Mouse (Mus musculus) heart, embryonic 13.5 days (tissue): Measurements from ENCODE around the gene Med6. TPM values are rescaled to one million over a fixed set of nuclear protein-coding genes. Genes with fewer than 3 reads are reported as not detected.
A peak's percentile ranks its signal among the peaks of the same experiment; 100 is the strongest.

Experiments used
- ATAC-seq: fragments of 200-750 bp; cut with Nextera tagmentation; 2 replicates; pipeline ENCODE4 v1.8.0; 2017; ENCODE audit warnings: moderate TSS enrichment; ENCODE audit not compliant: insufficient number of reproducible peaks, low FRiP score, low TSS enrichment; ENCODE audit errors: extremely low read depth
- H3K27ac ChIP-seq: fragments of 300-500 bp; sonication (generic); replicated peaks from 2 replicates; pipeline ENCODE4 v1.5.1; 2015; ENCODE audit warnings: moderate library complexity, mild to moderate bottlenecking, inconsistent platforms
- H3K27me3 ChIP-seq: fragments of 300-500 bp; sonication (generic); replicated peaks from 2 replicates; pipeline ENCODE4 v1.6.1; 2015; ENCODE audit warnings: mild to moderate bottlenecking, inconsistent platforms
- H3K36me3 ChIP-seq: fragments of 300-500 bp; sonication (generic); 2 replicates; pipeline ENCODE4 v1.6.1; 2015; ENCODE audit warnings: mild to moderate bottlenecking, inconsistent platforms
- H3K4me1 ChIP-seq: fragments of 300-500 bp; sonication (generic); 2 replicates; pipeline ENCODE4 v1.6.1; 2015; ENCODE audit warnings: inconsistent platforms
- H3K4me2 ChIP-seq: fragments of 300-500 bp; sonication (generic); 2 replicates; pipeline ENCODE4 v1.6.1; 2015; ENCODE audit warnings: inconsistent platforms, mild to moderate bottlenecking, moderate library complexity
- H3K4me3 ChIP-seq: fragments of 300-500 bp; sonication (generic); 2 replicates; pipeline ENCODE4 v1.5.1; 2015; ENCODE audit warnings: moderate library complexity, mild to moderate bottlenecking, inconsistent platforms
- H3K9ac ChIP-seq: fragments of 300-500 bp; sonication (generic); 2 replicates; pipeline ENCODE4 v1.6.1; 2015; ENCODE audit warnings: inconsistent platforms, mild to moderate bottlenecking, moderate library complexity
- H3K9me3 ChIP-seq: fragments of 300-500 bp; sonication (generic); 2 replicates; pipeline ENCODE4 v1.6.1; 2016; ENCODE audit warnings: inconsistent platforms
- WGBS: fragments of 180-500 bp; shearing (Covaris S2); methylation state at CpG from one replicate; pipeline ENCODE4 v1.1.7; 2015; ENCODE audit warnings: mixed read lengths; 5-methylcytosine and 5-hydroxymethylcytosine counted together
- polyA plus RNA-seq: library from polyadenylated mRNA; unstranded; fragments of >200 nt; fragmentation: Nextera tagmentation; extraction: Ambion mirVana; gene quantifications from 2 replicates; pipeline ENCODE4 v1.2.1, GENCODE M21; 2015

The Med6 gene
- 54.3 and 55.2 TPM in 2 replicates for polyA plus RNA-seq

GRCm38 (mm10) chr12:81594902-81595671 lies at the start of gene Med6:
TSS of gene Med6 (minus strand) at chr12:81595008.
- Histone ChIP-seq H3K4me1 (peaks cover 8% of the 10 kb centered on the region), H3K27ac (peak within 1 kb of the TSS; percentile 68), H3K4me3 (peak within 1 kb of the TSS; percentile 95), H3K27me3 (peaks cover 7% of the 10 kb centered on the region), H3K9ac (peak within 1 kb of the TSS; percentile 90), H3K36me3 (peaks cover 11% of the 10 kb centered on the region), H3K9me3 (no peaks in the 10 kb centered on the region), H3K4me2 (peak within 1 kb of the TSS; percentile 80)
- WGBS, result 3% methylated on average over 36 of the region's 36 CpGs
- ATAC-seq, result peak; percentile 100

GRCm38 (mm10) chr12:81642361-81643082 lies 47.7 kb upstream of the Med6 start:
- H3K9ac ChIP-seq, result no peak overlapping the region
- 71% methylated on average over 11 of the region's 11 CpGs for WGBS
- no peak overlapping the region for H3K4me2 ChIP-seq
- no peaks in the 10 kb centered on the region for H3K36me3 ChIP-seq
- no peak overlapping the region for H3K4me3 ChIP-seq
- no peak overlapping the region for H3K27ac ChIP-seq
- H3K27me3 ChIP-seq, result peaks cover 11% of the 10 kb centered on the region; the same call in 1 of the 2 replicates
- no peak for ATAC-seq
- no peaks in the 10 kb centered on the region for H3K9me3 ChIP-seq
- no peaks in the 10 kb centered on the region for H3K4me1 ChIP-seq

- no peak overlapping the region for H3K4me2 ChIP-seq
- no peaks in the 10 kb centered on the region for H3K9me3 ChIP-seq
- ATAC-seq, result no peak
- no peak overlapping the region for H3K9ac ChIP-seq
- no peaks in the 10 kb centered on the region for H3K4me1 ChIP-seq
- H3K4me3 ChIP-seq, result no peak overlapping the region
- WGBS, result 58% methylated on average over 5 of the region's 5 CpGs
- H3K27ac ChIP-seq, result no peak overlapping the region
- H3K36me3 ChIP-seq, result no peaks in the 10 kb centered on the region
- 0 out of 2 replicates have a peak, but pooled peaks cover 6% of the 10 kb centered on the region for H3K27me3 ChIP-seq
Measured at GRCm38 (mm10) chr12:81640656-81641055, 45.8 kb upstream of the Med6 start.

- no peaks in the 10 kb centered on the region for H3K9me3 ChIP-seq
- peak overlapping the region; percentile 97 for H3K4me2 ChIP-seq
- H3K4me1 ChIP-seq, result peaks cover 17% of the 10 kb centered on the region
- 72% methylated on average over 2 of the region's 2 CpGs for WGBS
- no peak for ATAC-seq
- H3K36me3 ChIP-seq, result no peaks in the 10 kb centered on the region
- H3K4me3 ChIP-seq, result peak overlapping the region; percentile 63; the same call in 1 of the 2 replicates
- H3K27ac ChIP-seq, result no peak overlapping the region
- H3K27me3 ChIP-seq, result peaks cover 64% of the 10 kb centered on the region
- H3K9ac ChIP-seq, result no peak overlapping the region
Measured at GRCm38 (mm10) chr12:81633246-81633645, 38.4 kb upstream of the Med6 start.

GRCm38 (mm10) chr12:81631661-81632401 lies 37.0 kb upstream of the Med6 start:
- WGBS, result 3% methylated on average over 30 of the region's 31 CpGs

GRCm38 (mm10) chr12:81630915-81631660 lies 36.3 kb upstream of the Med6 start, which contains the start of gene Ttc9:
TSS of gene Ttc9 (plus strand) at chr12:81631249.
- under 1% methylated on average over 82 of the region's 82 CpGs for WGBS
- no peak for ATAC-seq
- no peaks in the 10 kb centered on the region for H3K9me3 ChIP-seq
- peak within 1 kb of the TSS; percentile 63 for H3K4me3 ChIP-seq
- peak within 1 kb of the TSS; percentile 97 for H3K4me2 ChIP-seq
- peaks cover 85% of the 10 kb centered on the region for H3K27me3 ChIP-seq
- H3K36me3 ChIP-seq, result no peaks in the 10 kb centered on the region
- no peak within 1 kb of the TSS; the same call in 1 of the 2 replicates for H3K27ac ChIP-seq
- peaks cover 17% of the 10 kb centered on the region for H3K4me1 ChIP-seq
- peak within 1 kb of the TSS; percentile 73 for H3K9ac ChIP-seq

More at GRCm38 (mm10) chr12:81631661-81632401, 37.0 kb upstream of the Med6 start:
- H3K27me3 ChIP-seq, result peaks cover 78% of the 10 kb centered on the region
- peak overlapping the region; percentile 73 for H3K9ac ChIP-seq
- ATAC-seq, result no peak
- peak overlapping the region; percentile 63 for H3K4me3 ChIP-seq
- no peaks in the 10 kb centered on the region for H3K9me3 ChIP-seq
- H3K27ac ChIP-seq, result no peak overlapping the region
- peaks cover 17% of the 10 kb centered on the region for H3K4me1 ChIP-seq
- peak overlapping the region; percentile 97 for H3K4me2 ChIP-seq
- no peaks in the 10 kb centered on the region for H3K36me3 ChIP-seq

- WGBS, result 2% methylated on average over 16 of the region's 16 CpGs
Measured at GRCm38 (mm10) chr12:81630520-81630914, 35.7 kb upstream of the Med6 start.

GRCm38 (mm10) chr12:81628091-81628490 lies 33.3 kb upstream of the Med6 start:
- Histone ChIP-seq H3K4me1 (peaks cover 17% of the 10 kb centered on the region), H3K4me3 (no peak overlapping the region), H3K36me3 (no peaks in the 10 kb centered on the region), H3K27ac (no peak overlapping the region), H3K9ac (no peak overlapping the region), H3K27me3 (peaks cover 99% of the 10 kb centered on the region), H3K9me3 (no peaks in the 10 kb centered on the region), H3K4me2 (no peak overlapping the region)
- WGBS, result 73% methylated on average over 4 of the region's 4 CpGs
- ATAC-seq, result no peak

More at GRCm38 (mm10) chr12:81630520-81630914, 35.7 kb upstream of the Med6 start:
- Histone ChIP-seq H3K36me3 (no peaks in the 10 kb centered on the region), H3K9ac (peak overlapping the region; percentile 73), H3K27ac (no peak overlapping the region), H3K9me3 (no peaks in the 10 kb centered on the region), H3K4me1 (peaks cover 17% of the 10 kb centered on the region), H3K27me3 (peaks cover 88% of the 10 kb centered on the region), H3K4me3 (peak overlapping the region; percentile 63), H3K4me2 (peak overlapping the region; percentile 97)
- ATAC-seq, result no peak

- Histone ChIP-seq H3K36me3 (no peaks in the 10 kb centered on the region), H3K27me3 (peaks cover 94% of the 10 kb centered on the region), H3K9ac (no peak overlapping the region), H3K4me3 (no peak overlapping the region), H3K9me3 (no peaks in the 10 kb centered on the region), H3K4me1 (peaks cover 17% of the 10 kb centered on the region), H3K27ac (no peak overlapping the region), H3K4me2 (no peak overlapping the region)
- ATAC-seq, result no peak
- WGBS, result 74% methylated on average over 6 of the region's 6 CpGs
Measured at GRCm38 (mm10) chr12:81627426-81627825, 32.6 kb upstream of the Med6 start.

GRCm38 (mm10) chr12:81626226-81626861 lies 31.5 kb upstream of the Med6 start:
- ATAC-seq, result no peak
- Histone ChIP-seq H3K4me1 (peaks cover 9% of the 10 kb centered on the region; the same call in 1 of the 2 replicates), H3K27ac (no peak overlapping the region), H3K9ac (no peak overlapping the region), H3K4me3 (no peak overlapping the region), H3K4me2 (no peak overlapping the region), H3K27me3 (peaks cover 83% of the 10 kb centered on the region), H3K9me3 (no peaks in the 10 kb centered on the region), H3K36me3 (no peaks in the 10 kb centered on the region)
- WGBS, result 67% methylated on average over 12 of the region's 12 CpGs
